Mouse (Mus musculus) common myeloid progenitor, adult 5-6 weeks (primary cell): ENCODE results near the gene Aff1. TPM values are rescaled to one million over a fixed set of nuclear protein-coding genes. Genes with fewer than 3 reads are reported as not detected.

Experiments
- ATAC-seq: replicated peaks from 2 replicates; pipeline ENCODE4 v1.8.0; 2016; ENCODE audit warnings: low read depth, mild to moderate bottlenecking, moderate TSS enrichment, inconsistent platforms; ENCODE audit not compliant: poor library complexity, severe bottlenecking
- total RNA-seq: library from RNA; stranded (forward); fragments of 200-1000, 187-1606 nt; gene quantifications from 2 replicates; pipeline ENCODE4 v1.2.3, GENCODE M21; 2017

The Aff1 gene
- total RNA-seq, 1 experiment from 2014 or later = 31.8 TPM

- no peak for ATAC-seq
Observed at GRCm38 (mm10) chr5:103691171-103691570, 1.0 kb upstream of the Aff1 start.

DNA sequence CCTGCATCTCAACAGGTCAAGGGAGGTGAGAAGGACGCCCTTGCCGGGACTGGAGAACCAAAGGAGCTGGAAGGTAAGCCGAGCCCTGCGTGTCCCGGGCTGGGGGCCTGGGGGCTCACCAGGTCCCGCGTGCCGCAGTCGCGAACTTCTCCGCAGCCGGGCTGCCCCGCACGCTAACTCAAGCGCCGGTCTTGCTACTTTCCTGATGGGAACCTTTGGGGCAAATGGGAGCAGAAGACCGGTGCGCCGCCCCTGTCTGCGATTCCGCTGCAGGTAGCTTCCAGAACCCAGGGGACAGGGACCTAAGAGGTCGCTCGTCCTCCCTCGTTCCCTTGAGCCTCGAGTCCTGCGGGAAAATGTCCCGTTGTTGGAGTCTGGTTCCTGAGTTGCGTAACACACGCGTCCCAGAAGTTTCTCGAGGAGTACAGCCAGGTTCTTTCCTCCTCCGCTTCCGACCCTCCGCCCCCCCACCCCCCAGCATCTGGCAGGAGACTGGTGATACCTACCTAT is 412 bp downstream of the Aff1 start:
- no peak for ATAC-seq

- peak; percentile 62 for ATAC-seq
Observed at GRCm38 (mm10) chr5:103693041-103693641, 967 bp downstream of the Aff1 start.

GRCm38 (mm10) chr5:103694094-103694493 is 1.9 kb downstream of the Aff1 start:
- ATAC-seq = no peak

GRCm38 (mm10) chr5:103697875-103698491 is 5.8 kb downstream of the Aff1 start:
- ATAC-seq = no peak

GRCm38 (mm10) chr5:103698577-103698976 is 6.4 kb downstream of the Aff1 start:
- ATAC-seq = no peak

- no peak for ATAC-seq
Observed at GRCm38 (mm10) chr5:103699537-103699936, 7.4 kb downstream of the Aff1 start.

DNA sequence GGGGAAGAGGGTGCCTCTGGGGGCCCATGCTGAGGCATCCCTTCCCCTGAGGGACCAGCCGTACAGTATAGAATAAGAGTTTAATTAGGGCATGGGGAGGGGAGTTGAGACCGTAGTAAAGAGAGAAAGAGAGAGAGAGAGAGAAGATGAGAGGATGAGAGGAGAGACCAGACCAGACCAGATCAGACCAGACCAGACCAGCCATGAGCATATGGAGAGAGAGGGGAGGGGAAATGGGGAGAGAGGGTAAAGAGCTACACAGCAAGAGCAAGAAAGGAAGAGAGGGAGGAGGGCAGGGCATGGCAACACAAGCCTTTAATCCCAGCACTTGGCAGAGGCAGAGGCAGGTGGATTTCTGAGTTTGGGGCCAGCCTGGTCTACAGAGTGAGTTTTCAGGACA is 8.5 kb downstream of the Aff1 start:
- no peak for ATAC-seq

GRCm38 (mm10) chr5:103701466-103701865 is 9.3 kb downstream of the Aff1 start:
- 0 out of 2 replicates have a peak, but pooled peaks have one; percentile 26 for ATAC-seq

DNA sequence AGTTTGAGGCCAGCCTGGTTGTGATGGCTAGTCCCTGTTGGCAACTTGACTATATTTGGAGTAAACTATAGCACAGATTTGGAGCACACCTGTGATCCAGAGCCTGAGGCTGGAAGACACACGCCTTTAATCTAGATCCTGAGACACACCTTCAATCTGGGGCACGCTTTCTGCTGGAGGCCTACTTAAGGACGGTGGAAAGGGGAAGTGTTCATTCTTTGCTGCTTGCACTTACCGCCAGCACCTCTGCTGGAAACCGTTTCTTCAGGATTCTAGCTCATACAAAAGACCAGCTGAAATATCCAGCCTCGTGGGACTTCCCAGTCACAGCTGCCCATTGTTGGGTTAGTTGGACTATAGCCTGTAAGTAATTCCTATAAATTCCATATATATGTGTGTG is 10.4 kb downstream of the Aff1 start:
- ATAC-seq = peak; percentile 43

DNA sequence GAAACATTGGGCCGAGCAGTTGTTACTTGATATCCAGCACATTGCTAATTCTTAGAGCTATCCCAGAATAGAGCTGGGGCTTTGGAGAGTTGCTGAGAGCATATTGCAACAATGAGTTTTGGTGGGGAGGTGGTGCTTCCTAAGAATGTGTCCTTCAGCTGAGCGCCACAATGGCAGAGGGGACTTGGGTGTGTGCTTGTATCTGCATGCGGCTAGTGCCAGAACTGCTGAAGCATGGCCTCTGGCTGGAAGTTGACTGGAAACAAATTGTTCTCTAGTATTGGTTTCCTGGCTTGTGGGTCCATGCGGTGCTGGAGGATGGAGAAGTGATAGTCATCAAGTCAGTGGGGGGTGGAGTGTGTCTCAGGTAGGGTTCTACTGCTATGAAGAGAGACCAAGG is 13.2 kb downstream of the Aff1 start:
- ATAC-seq = no peak

- ATAC-seq = peak; percentile 85
Observed at GRCm38 (mm10) chr5:103705874-103706273, 13.7 kb downstream of the Aff1 start.

DNA sequence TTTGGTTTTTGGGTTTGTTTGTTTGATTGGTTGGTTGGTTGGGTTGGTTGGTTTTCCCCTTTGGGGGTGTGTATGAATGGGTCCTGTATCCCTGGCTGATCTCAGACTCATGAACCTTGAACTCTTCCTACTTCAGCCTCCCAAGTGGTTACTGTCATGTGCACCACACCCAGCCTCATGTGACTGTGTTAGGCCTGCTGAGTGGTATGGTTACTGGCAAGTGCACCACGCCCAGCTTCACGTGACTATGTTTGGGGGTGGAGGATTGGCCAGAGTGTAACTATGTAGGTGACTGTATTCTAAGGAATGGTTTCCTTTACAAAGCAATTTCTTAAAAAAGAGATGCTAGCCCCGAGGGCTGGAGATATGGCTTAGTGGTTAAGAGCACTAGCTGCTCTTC is 16.9 kb downstream of the Aff1 start:
- ATAC-seq = no peak

- no peak for ATAC-seq
Observed at GRCm38 (mm10) chr5:103711886-103712285, 19.7 kb downstream of the Aff1 start.

DNA sequence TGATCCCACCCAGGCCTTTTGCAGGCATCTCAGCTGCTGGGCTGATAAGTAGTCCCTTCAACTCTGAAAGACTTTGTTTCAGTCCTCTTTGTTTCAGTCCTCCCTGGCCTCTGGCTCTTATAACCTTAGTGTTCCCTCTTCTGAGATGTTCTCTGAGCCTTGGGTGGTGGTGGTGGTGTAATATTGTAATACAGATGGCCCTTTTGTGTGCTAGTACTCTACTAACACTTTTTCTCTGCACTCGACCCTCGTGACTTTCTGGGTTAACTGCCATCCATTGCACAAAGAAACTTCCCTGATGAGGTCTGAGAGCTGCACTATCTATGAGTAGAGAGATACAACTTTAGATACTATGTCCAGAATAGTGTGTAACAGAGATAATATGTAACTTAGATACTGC is 21.2 kb downstream of the Aff1 start:
- no peak for ATAC-seq

DNA sequence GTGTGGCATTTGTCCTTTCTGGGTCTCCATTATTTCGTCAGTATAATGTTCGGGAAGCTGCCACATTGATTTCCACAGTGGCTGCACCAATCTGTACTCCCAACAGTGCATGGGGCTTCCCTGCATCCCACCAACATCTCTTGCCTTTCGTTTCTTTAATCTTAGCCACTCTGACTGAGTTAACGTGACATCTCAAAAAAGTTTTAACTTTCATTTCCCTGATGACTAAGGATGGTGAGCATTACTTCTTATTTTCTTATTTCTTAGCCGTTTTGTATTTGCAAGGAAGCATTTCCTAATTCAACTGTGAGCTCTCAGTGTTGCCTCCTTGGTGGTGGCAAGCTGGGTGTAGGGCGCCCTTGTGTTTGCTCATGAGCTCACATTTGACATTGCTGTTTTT is 22.8 kb downstream of the Aff1 start:
- no peak for ATAC-seq

DNA sequence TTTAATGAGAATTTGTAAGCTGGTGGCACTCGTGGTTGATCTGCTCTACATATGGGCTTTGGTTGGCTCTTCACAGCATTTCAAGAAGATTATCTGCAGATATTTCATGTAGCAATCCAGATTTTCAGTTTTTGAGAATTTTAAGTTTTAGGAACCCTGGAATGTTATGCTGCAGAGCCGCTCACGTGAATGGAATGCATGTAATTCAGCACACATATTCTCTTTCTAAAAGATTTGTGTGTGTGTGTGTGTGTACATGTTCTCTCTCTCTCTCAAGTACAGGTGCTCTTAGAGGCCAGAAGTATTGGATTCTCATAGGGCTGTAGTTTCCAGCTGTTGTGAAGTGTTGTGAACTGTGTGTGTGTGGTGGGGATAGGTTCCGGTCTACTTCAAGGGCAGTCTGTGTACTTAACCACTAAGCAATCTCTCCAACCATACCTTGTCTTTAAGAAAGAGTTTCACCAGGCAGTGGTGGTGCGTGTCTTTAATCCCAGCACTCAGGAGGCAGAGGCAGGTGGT is 24.7 kb downstream of the Aff1 start:
- no peak for ATAC-seq

DNA sequence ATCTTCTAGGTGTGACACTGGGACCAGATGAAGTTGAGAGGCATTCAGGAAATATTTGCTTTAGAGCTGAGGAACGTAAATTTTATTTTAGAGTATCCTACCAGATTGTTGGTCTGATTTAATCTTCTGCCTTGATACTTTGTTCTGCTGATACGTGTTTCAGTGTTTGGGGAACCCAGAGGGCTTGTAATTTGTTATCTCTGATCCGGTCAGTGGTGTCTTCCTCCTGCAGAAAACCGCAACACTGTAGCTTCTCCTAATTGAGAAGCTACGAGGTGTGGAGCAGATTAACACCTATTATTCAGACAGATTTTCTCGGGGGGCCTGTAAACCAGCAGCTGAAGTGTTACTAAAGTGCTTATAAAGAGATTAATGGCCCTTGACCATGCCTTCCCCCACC is 27.0 kb downstream of the Aff1 start:
- peak; percentile 48; the same call in 1 of the 2 replicates for ATAC-seq

DNA sequence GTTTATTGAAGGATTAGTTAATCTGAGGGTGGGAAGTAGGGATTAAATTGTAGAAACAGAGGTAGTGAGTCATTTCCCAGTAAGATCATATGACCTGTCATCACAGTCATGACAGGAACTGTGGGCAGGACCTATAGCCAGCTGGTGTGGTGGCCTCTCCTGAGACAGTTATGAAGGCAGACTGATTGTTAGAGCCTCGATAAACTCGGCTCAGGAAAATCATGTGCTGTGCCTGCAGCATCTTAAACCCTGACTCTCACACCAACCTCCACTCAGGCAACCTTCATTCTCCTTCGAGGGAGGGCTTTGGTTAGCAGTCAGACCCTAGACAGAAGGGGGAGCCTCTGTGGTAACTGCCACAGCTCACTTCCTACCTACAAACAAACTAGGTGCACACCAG is 27.7 kb downstream of the Aff1 start:
- no peak; the same call in 1 of the 2 replicates for ATAC-seq

DNA sequence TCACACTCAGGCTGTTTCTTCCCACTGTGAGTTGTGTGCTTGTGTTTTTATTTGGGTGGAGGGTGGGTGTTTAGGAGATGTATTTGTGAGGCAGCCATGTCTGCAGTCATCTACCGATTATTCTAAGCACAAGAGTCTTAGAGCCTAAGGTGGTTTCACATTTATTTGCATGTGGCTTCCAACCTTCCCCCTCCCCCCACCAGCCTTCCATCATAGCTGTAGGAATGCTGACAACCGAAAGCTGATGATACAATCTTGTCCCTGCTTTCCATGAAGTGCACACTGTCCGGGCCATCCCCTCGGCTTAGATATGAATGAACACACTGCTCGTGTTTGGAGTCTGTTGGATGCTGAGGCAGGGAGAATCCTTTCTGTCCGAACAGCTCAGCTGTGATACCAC is 28.8 kb downstream of the Aff1 start:
- ATAC-seq = no peak

GRCm38 (mm10) chr5:103721490-103721889 is 29.3 kb downstream of the Aff1 start:
- ATAC-seq = 0 out of 2 replicates have a peak, but pooled peaks have one; percentile 40

- no peak for ATAC-seq
Observed at GRCm38 (mm10) chr5:103722721-103723120, 30.5 kb downstream of the Aff1 start.
